Mouse (Mus musculus): ENCODE data around the gene Aqp2. TPM values are rescaled to one million over a fixed set of nuclear protein-coding genes. Genes with fewer than 3 reads are reported as not detected.
A peak's percentile ranks its signal among the peaks of the same experiment; 100 is the strongest.

Aqp2 gene
- polyA plus RNA-seq, 1 experiment from 2014 or later = not detected

DNA sequence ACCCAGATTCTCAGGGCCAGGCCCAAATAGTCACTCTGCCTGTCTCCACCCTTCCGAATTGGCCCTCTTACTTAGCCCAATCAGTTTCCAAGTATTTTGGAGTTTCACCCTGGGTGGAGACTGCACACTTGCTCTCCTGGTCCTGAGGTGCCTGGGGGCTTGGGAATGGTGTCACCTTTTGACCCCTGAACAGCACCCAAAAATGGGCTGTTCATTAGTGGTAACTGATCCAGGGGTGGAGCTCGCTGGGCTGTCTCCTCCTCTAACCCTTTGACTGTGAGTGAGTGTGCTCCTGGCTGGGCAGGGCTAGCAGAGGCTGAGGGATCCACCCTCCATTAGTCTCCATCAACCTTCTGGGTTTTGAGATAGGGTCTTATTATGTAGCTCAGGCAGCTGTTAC lies 29.0 kb upstream of the Aqp2 start:
- DNase-seq (ENCODE audit: low spot score) (no peak), ATAC-seq (replicated peaks; ENCODE audit: low FRiP score) (no peak)
- Histone ChIP-seq H3K4me1 (replicated peaks; ENCODE audit: control insufficient read depth, insufficient read depth, low read length) (no peaks in the 10 kb centered on the region), H3K36me3 (ENCODE audit: control insufficient read depth, insufficient read depth, low read length) (no peaks in the 10 kb centered on the region), H3K27ac (ENCODE audit: low read depth, low read length) (no peak overlapping the region), H3K9ac (ENCODE audit: low read depth, low read length) (no peak overlapping the region), H3K4me2 (no peak overlapping the region), H3K27me3 (replicated peaks; ENCODE audit: control insufficient read depth, insufficient read depth, low read length) (peaks cover 6% of the 10 kb centered on the region; the same call in 1 of the 2 replicates), H3K9me3 (ENCODE audit: control insufficient read depth, low read length) (no peaks in the 10 kb centered on the region), H3K4me3 (ENCODE audit: low read depth, low read length) (no peak overlapping the region)
- 54% methylated on average over 2 of the region's 2 CpGs for WGBS

DNA sequence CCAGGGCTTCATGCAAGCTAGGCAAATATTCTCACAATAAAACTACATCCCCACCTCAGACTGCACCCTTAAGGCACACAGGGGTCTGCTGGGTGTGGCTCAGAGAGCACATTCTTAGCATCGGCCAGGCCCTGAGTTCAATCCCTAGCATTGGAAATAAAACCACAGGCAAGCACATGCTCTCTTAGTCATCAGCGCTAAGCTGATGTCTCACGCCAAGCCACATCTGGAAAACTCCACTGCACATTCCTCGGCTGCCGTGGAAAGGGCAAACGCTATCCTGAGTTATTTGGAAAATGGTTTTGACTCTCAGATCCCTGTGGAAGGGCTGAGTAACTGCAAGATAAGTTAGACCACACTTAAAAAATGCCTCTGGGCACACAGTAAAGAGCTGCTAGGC lies 25.1 kb upstream of the Aqp2 start:
- no peak overlapping the region for H3K27ac ChIP-seq (ENCODE audit: low read depth, low read length)
- ATAC-seq (replicated peaks; ENCODE audit: low FRiP score) (no peak), DNase-seq (ENCODE audit: low spot score) (no peak)
- no peak overlapping the region for H3K9ac ChIP-seq (ENCODE audit: low read depth, low read length)
- 70% methylated on average over 6 of the region's 6 CpGs for WGBS
- H3K4me1 ChIP-seq (replicated peaks; ENCODE audit: control insufficient read depth, insufficient read depth, low read length) = no peaks in the 10 kb centered on the region
- H3K9me3 ChIP-seq (ENCODE audit: control insufficient read depth, low read length) = no peaks in the 10 kb centered on the region
- no peaks in the 10 kb centered on the region for H3K36me3 ChIP-seq (ENCODE audit: control insufficient read depth, insufficient read depth, low read length)
- H3K4me2 ChIP-seq = no peak overlapping the region
- H3K4me3 ChIP-seq (ENCODE audit: low read depth, low read length) = no peak overlapping the region
- H3K27me3 ChIP-seq (replicated peaks; ENCODE audit: control insufficient read depth, insufficient read depth, low read length) = no peaks in the 10 kb centered on the region

DNA sequence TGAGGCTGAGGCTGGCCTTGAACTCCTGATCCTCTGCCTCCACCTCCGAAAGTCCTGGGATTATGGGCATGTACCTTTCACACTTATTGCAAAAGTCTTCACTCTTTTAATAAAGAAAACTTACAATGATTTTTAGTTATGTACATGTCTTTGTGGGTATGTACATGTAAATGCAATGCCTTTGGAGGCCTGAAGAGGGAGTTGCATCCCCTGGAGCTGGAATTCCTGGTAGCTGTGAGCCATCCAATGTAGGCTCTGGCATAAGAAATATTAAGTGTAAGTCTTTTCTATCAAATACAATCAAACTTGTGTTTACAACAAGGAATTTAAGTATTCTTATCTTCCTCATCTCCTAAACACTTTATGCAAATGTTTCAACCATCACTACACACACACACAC lies 19.9 kb upstream of the Aqp2 start:
- no peak for ATAC-seq (replicated peaks; ENCODE audit: low FRiP score)
- Histone ChIP-seq H3K27ac (ENCODE audit: low read depth, low read length) (no peak overlapping the region), H3K9ac (ENCODE audit: low read depth, low read length) (no peak overlapping the region), H3K4me3 (ENCODE audit: low read depth, low read length) (no peak overlapping the region), H3K9me3 (ENCODE audit: control insufficient read depth, low read length) (no peaks in the 10 kb centered on the region), H3K27me3 (replicated peaks; ENCODE audit: control insufficient read depth, insufficient read depth, low read length) (0 out of 2 replicates have a peak, but pooled peaks cover 4% of the 10 kb centered on the region), H3K4me2 (no peak overlapping the region), H3K4me1 (replicated peaks; ENCODE audit: control insufficient read depth, insufficient read depth, low read length) (no peaks in the 10 kb centered on the region), H3K36me3 (ENCODE audit: control insufficient read depth, insufficient read depth, low read length) (no peaks in the 10 kb centered on the region)
- no peak for DNase-seq (ENCODE audit: low spot score)
- 81% methylated on average over 1 of the region's 1 CpGs for WGBS

DNA sequence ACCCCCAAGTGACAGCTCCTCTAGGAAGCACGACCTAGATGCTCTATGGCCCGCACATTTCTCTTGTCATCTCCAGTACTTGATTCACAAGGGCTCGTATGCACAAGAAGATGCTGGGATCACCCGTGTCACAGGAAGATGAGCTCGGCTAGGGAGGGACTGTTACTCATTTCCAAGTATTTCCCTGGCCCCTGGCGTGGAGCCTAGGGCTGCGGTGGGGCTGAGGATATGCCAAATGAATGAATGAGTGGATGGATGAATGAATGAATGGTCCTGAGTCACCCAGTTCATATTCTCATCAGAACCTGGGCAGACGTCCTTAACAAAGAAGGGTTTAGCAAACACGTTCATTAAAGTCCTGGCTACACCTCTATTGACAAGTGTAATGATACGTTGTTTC lies 18.6 kb upstream of the Aqp2 start:
- H3K9ac ChIP-seq (ENCODE audit: low read depth, low read length) = no peak overlapping the region
- DNase-seq (ENCODE audit: low spot score) (no peak), ATAC-seq (replicated peaks; ENCODE audit: low FRiP score) (no peak)
- no peaks in the 10 kb centered on the region for H3K36me3 ChIP-seq (ENCODE audit: control insufficient read depth, insufficient read depth, low read length)
- no peak overlapping the region for H3K4me2 ChIP-seq
- no peak overlapping the region for H3K4me3 ChIP-seq (ENCODE audit: low read depth, low read length)
- 71% methylated on average over 10 of the region's 10 CpGs for WGBS
- no peaks in the 10 kb centered on the region for H3K4me1 ChIP-seq (replicated peaks; ENCODE audit: control insufficient read depth, insufficient read depth, low read length)
- no peaks in the 10 kb centered on the region for H3K9me3 ChIP-seq (ENCODE audit: control insufficient read depth, low read length)
- H3K27ac ChIP-seq (ENCODE audit: low read depth, low read length) = no peak overlapping the region
- H3K27me3 ChIP-seq (replicated peaks; ENCODE audit: control insufficient read depth, insufficient read depth, low read length) = 0 out of 2 replicates have a peak, but pooled peaks cover 4% of the 10 kb centered on the region

DNA sequence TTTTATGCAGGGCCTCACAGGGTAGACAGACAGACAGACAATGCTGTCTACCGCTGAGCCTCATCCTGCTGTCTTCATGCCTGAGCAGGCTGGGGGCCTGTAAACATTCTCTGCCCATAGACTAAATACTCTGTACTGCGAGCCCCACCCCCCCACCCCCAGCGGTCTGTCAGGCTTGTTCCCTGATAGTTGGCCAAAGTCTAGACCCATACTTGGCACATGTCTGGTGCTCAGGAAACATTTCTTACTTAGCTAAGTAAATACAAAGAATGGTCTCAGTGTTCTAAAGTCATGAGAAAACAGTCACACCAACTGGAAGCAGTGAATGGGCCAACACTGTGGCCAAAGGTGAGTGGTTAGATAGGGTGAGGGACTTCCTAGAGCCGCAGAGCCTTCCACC lies 11.5 kb upstream of the Aqp2 start:
- H3K27me3 ChIP-seq (replicated peaks; ENCODE audit: control insufficient read depth, insufficient read depth, low read length) = peaks cover 2% of the 10 kb centered on the region; the same call in 1 of the 2 replicates
- WGBS = 64% methylated on average over 4 of the region's 4 CpGs

DNA sequence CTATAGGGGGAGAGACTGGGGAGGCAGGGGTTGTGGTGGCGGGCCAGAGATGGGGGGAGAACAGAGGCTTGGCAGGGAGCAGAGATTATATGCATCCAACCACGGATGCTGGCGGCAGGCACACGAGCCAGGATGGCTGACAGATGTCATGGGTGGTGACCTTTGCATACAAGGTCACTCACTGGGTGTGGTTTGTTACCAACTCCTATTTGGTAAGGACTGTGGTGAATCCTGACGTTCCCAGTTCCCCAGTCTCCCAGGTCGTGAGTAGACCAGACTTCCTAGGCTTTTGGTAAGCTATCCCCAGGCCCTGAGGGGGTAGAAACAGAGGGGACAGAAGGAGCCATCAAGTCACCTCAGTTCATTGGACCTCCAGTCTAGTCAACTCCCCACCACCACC lies 10.2 kb upstream of the Aqp2 start:
- H3K27ac ChIP-seq (ENCODE audit: low read depth, low read length) = no peak overlapping the region
- ATAC-seq (replicated peaks; ENCODE audit: low FRiP score) (no peak), DNase-seq (ENCODE audit: low spot score) (no peak)
- H3K4me2 ChIP-seq = no peak overlapping the region
- H3K4me1 ChIP-seq (replicated peaks; ENCODE audit: control insufficient read depth, insufficient read depth, low read length) = no peaks in the 10 kb centered on the region
- peaks cover 2% of the 10 kb centered on the region; the same call in 1 of the 2 replicates for H3K27me3 ChIP-seq (replicated peaks; ENCODE audit: control insufficient read depth, insufficient read depth, low read length)
- no peak overlapping the region for H3K4me3 ChIP-seq (ENCODE audit: low read depth, low read length)
- H3K9me3 ChIP-seq (ENCODE audit: control insufficient read depth, low read length) = no peaks in the 10 kb centered on the region
- no peak overlapping the region for H3K9ac ChIP-seq (ENCODE audit: low read depth, low read length)
- no peaks in the 10 kb centered on the region for H3K36me3 ChIP-seq (ENCODE audit: control insufficient read depth, insufficient read depth, low read length)
- 62% methylated on average over 6 of the region's 6 CpGs for WGBS

More for the DNA sequence above, 11.5 kb upstream of the Aqp2 start:
- Histone ChIP-seq H3K27ac (ENCODE audit: low read depth, low read length) (no peak overlapping the region), H3K36me3 (ENCODE audit: control insufficient read depth, insufficient read depth, low read length) (no peaks in the 10 kb centered on the region), H3K4me1 (replicated peaks; ENCODE audit: control insufficient read depth, insufficient read depth, low read length) (no peaks in the 10 kb centered on the region), H3K4me2 (no peak overlapping the region), H3K9me3 (ENCODE audit: control insufficient read depth, low read length) (no peaks in the 10 kb centered on the region), H3K9ac (ENCODE audit: low read depth, low read length) (no peak overlapping the region), H3K4me3 (ENCODE audit: low read depth, low read length) (no peak overlapping the region)
- DNase-seq (ENCODE audit: low spot score) (no peak), ATAC-seq (replicated peaks; ENCODE audit: low FRiP score) (no peak)

DNA sequence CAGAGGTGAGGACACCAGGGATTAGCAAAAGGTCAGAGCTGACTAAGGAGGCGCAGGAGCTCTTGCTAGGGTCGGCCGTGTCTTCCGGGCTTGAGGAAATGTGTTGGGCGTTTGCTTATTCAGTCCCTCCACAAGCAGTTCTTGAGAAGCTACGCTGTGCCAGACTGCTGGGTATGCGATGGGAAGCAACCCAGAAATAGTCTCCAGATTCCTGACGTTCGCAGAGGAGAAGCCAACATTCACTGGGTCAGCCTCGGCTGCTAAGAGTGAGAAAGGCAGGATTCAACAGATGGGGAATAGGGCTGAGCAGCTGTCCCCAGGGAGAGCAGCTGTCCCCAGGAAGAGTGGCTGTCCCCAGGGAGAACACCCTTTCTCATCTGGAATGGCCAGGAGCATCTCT lies 9.7 kb upstream of the Aqp2 start:
- WGBS = 76% methylated on average over 10 of the region's 10 CpGs
- ATAC-seq (replicated peaks; ENCODE audit: low FRiP score) (no peak), DNase-seq (ENCODE audit: low spot score) (no peak)
- peaks cover 3% of the 10 kb centered on the region; the same call in 1 of the 2 replicates for H3K27me3 ChIP-seq (replicated peaks; ENCODE audit: control insufficient read depth, insufficient read depth, low read length)
- H3K27ac ChIP-seq (ENCODE audit: low read depth, low read length) = no peak overlapping the region
- no peaks in the 10 kb centered on the region for H3K36me3 ChIP-seq (ENCODE audit: control insufficient read depth, insufficient read depth, low read length)
- H3K9ac ChIP-seq (ENCODE audit: low read depth, low read length) = no peak overlapping the region
- no peak overlapping the region for H3K4me3 ChIP-seq (ENCODE audit: low read depth, low read length)
- H3K4me1 ChIP-seq (replicated peaks; ENCODE audit: control insufficient read depth, insufficient read depth, low read length) = no peaks in the 10 kb centered on the region
- H3K9me3 ChIP-seq (ENCODE audit: control insufficient read depth, low read length) = no peaks in the 10 kb centered on the region
- H3K4me2 ChIP-seq = no peak overlapping the region

DNA sequence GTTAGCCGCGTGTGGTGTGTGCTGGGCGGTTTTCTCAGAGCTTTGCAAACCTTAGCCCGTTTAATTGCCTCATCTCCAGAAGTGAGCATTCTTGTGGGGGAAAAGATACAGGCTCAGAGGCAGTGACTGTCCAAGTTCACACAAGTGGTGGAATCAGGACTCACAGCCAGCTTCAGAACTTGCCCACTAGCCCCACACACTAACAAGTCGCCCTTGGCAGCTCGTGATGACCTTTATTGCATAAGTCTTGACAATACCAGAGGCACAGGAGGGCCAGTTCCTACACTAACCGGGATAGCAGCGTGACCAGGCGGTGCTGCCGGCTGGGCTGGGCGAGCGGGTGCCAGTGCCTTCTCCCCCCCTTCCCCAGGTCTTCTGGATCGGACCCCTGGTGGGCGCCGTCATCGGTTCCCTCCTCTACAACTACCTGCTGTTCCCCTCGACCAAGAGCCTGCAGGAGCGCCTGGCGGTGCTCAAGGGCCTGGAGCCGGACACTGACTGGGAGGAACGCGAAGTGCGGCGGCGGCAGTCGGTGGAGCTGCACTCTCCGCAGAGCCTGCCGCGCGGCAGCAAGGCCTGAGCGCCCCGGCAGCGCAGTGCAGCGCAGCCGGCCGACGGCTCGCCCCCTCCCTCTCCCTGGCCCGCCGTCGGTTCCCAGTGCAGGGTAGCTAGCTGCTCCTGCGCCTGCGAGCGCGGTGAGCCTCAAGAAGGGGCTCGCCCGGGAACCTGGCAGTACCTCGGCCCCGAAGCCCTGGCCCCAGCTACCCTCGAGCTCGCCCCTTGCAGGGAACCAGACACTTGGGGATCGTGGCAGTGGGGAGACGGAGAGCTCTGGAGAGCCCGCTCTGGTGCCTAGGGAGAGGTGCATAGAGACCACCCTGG lies 4.8 kb downstream of the Aqp2 start:
- H3K27me3 ChIP-seq (replicated peaks; ENCODE audit: control insufficient read depth, insufficient read depth, low read length) = peaks cover 94% of the 10 kb centered on the region
- no peaks in the 10 kb centered on the region for H3K9me3 ChIP-seq (ENCODE audit: control insufficient read depth, low read length)
- peak; percentile 54 for DNase-seq (ENCODE audit: low spot score)
- ATAC-seq (replicated peaks; ENCODE audit: low FRiP score) = no peak
- H3K27ac ChIP-seq (ENCODE audit: low read depth, low read length) = no peak overlapping the region
- no peaks in the 10 kb centered on the region for H3K36me3 ChIP-seq (ENCODE audit: control insufficient read depth, insufficient read depth, low read length)
- 4% methylated on average over 53 of the region's 54 CpGs for WGBS
- H3K4me2 ChIP-seq = peak overlapping the region; percentile 53
- H3K4me1 ChIP-seq (replicated peaks; ENCODE audit: control insufficient read depth, insufficient read depth, low read length) = peaks cover 5% of the 10 kb centered on the region; the same call in 1 of the 2 replicates
- H3K4me3 ChIP-seq (ENCODE audit: low read depth, low read length) = peak overlapping the region; percentile 23
- no peak overlapping the region; the same call in 1 of the 2 replicates for H3K9ac ChIP-seq (ENCODE audit: low read depth, low read length)
